Mouse (Mus musculus): ENCODE data around the gene Apoa5.
"Not testable (repeated sequence)": the region's sequence is repeated elsewhere in the genome, so short reads cannot be mapped to it uniquely, and the experiment has no call there.

Gene Apoa5

DNA sequence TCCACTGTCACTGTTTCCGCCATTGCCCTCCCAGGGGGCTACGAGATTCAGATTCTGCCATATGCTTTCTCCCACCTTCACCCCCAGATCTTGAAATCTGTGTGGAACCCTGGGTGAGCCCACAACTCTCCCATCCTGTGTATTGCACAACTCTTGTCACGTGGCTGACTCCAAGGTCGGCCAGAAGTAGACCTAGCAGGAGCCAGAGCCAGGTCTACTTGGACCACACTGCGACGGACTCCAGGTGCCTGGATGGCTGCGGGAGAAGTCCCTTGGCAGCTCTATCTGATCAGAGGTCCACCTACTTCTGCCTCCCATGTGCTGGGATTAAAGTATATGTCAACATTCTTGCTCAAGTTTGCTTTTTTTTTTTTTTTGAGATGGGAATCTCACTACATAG is 7.3 kb upstream of the Apoa5 start:
- DNase-seq (ENCODE audit: low read depth, low spot score): no peak

DNA sequence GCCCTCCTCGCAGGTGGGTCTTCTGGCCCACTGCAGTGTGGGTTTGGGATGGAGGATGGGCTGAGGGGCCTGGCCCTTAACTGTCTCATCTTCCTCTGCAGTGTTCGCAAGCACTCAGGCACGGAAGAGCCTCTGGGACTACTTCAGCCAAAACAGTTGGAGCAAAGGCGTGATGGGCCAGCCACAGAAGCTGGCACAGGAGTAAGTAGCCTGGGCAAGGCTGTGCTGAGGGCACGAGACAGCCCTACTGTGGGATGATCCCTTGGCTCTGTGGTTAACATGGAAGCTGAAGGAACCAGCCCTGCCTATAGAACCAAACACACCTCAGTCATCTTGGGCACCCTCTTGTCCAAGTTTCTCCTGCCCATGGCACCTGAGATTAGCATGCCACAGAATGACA is 692 bp downstream of the Apoa5 start:
- DNase-seq (ENCODE audit: low read depth, low spot score): no peak

GRCm38 (mm10) chr9:46270782-46271181 is 2.3 kb downstream of the Apoa5 start:
- no peak for DNase-seq (ENCODE audit: low read depth, low spot score)

GRCm38 (mm10) chr9:46272070-46272469 is 3.6 kb downstream of the Apoa5 start:
- no peak for DNase-seq (ENCODE audit: low read depth, low spot score)

- peak; percentile 95 for DNase-seq (ENCODE audit: low read depth, low spot score)
Measured at GRCm38 (mm10) chr9:46272677-46273454, 4.4 kb downstream of the Apoa5 start, which contains the start of gene Zpr1. Gene Zpr1, plus strand, starts transcription at chr9:46273064.

DNA sequence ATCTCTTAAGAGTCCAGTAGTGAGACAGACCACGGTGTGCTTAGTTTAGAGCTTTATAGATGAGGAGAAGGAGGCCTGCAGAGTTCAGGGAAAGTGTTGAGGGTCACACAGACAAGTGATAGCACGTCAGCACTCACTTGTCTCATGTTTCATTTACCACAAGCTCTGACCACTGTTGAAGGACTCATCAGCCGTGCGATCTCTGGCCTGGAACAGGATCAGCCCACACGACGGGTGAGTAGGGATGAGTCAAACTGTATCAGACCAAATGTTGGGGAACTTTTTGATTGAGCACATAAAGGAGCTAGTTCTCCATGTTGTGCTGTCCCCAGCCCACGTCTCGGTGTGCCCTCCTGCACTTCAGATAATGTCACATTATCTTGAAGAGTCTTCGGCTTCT is 6.1 kb downstream of the Apoa5 start:
- no peak for DNase-seq (ENCODE audit: low read depth, low spot score)

- peak; percentile 99 for DNase-seq (ENCODE audit: low read depth, low spot score)
Measured at GRCm38 (mm10) chr9:46282631-46283436, 14.4 kb downstream of the Apoa5 start, which contains the start of gene Bud13. Gene Bud13, plus strand, starts transcription at chr9:46283008.

DNA sequence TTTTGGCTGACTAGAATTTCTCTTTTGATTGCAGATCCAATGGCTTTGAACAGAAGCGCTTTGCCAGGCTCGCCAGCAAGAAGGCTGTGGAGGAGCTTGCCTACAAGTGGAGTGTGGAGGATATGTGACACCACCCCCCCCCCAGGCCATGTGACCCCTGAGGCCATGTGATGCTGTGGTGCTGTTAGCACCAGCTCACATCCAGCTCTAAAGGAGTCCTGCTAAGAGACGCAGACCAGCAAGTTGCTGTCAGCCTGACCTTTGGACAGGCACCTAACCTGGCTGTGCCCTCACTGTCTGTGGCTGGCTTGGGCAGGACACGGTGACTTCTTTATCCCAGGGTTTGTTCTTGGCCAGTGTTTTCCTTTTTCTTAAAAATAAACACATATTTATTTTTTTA is 29.9 kb downstream of the Apoa5 start:
- no peak for DNase-seq (ENCODE audit: low read depth, low spot score)

DNA sequence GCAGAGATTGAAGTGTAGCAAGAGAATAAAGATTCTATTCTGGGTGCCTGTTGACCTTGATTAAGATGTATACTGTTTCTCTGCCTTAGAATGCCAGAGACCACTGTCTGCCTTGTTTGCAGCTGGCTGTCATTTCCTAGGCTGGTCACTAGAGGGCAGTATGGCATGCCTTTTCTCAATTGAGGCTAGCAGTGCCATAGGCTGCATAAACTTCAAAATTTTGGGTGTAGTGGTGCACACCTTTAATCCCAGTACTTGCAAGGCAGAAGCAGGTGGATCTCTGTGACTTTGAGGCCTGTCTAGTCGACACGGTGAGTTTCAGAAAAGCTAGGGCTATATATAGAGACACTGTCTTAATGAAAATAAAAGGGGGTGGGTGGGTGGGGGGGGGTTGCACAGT is 33.7 kb downstream of the Apoa5 start:
- peak; percentile 61 for DNase-seq (ENCODE audit: low read depth, low spot score)

- DNase-seq (ENCODE audit: low read depth, low spot score): peak; percentile 35
Measured at GRCm38 (mm10) chr9:46309121-46309520, 40.7 kb downstream of the Apoa5 start.

DNA sequence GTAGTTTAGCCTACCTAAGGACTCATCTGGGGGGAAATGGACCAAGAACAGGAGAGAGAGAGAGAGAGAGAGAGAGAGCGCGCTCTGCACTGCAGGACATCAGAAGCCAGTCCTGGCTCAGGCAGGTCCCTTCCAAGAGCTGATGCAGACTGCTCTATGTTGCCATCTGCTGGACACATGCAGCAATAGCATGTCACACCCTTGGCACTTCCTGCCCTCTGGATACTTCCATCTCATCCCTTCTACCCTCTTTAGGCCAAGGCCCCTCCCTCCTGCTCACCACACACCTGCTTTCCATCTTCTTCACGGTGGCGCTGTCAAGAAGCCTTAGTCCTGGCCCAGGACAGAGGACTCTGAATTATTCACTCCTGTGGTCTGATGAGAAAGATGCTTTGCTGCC is 46.1 kb downstream of the Apoa5 start:
- peak; percentile 62 for DNase-seq (ENCODE audit: low read depth, low spot score)

DNA sequence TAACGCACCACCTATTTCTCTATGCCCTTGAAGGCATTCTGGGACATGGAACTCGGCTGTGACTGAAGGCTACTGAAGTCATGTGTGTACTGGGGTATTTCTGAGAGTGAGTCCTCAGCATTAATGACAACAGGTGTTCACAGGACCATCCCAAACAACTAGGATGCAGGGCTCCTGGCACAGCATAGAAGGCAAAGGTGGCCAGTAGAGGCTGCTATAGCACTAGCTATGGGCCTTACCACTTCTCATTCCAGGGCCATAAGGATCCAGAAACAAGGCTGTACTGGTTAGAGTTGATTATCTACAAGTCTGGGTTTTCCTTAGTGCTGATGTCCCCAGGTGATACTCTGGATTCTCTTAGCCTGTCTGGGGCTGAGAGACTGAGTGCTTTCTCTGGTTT is 46.5 kb downstream of the Apoa5 start:
- DNase-seq (ENCODE audit: low read depth, low spot score): no peak

DNA sequence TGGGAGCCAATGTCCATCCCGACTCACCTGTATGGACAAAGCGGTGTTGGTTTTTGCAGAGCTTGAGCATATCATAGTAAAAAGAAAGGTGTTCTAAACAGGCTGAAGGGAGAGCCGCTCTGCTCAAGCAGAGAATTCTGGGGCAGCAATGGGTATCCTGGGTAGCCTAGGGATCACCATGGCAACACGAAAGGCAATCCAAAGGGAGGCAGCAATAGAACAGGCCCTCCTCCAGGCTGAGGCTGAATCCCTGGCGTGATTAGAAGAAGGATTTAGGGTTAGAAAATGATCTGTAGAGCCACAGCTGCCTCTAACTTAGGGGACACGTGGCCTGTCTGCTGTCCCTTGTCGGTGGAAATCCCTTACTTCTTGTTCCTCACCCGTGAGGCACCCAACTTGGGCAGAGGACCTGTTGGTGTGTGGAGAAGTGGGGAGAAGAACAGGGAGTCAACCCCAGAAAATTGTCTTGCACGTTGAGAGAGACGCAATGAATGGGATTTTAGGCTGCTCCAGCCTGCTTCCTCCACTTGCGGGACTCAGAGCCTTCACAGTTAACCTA is 47.5 kb downstream of the Apoa5 start:
- DNase-seq (ENCODE audit: low read depth, low spot score): no peak

DNA sequence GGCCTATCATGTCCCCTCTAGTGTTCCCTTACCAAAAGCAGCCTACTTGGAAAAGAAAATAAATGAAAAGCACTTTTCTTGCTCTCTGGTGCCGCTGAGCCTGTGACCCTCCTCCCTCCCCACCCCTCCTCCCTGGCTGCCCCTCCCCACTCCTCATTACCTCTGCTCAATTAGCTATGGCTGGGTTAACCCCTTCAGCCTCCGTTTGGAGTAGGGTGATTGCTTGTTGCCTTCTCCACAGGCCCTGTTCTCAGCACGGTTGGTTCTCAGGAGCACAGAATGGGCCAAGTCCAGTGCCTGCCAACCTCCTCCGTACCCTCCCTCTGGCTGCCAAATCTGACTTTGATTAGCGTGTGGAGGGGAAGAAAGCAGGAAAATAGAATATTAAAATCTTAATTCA is 48.0 kb downstream of the Apoa5 start:
- no peak for DNase-seq (ENCODE audit: low read depth, low spot score)

GRCm38 (mm10) chr9:46316909-46317308 is 48.5 kb downstream of the Apoa5 start:
- DNase-seq (ENCODE audit: low read depth, low spot score): no peak

- peak; percentile 18 for DNase-seq (ENCODE audit: low read depth, low spot score)
Measured at GRCm38 (mm10) chr9:46317957-46318356, 49.5 kb downstream of the Apoa5 start.

GRCm38 (mm10) chr9:46319886-46320285 is 51.5 kb downstream of the Apoa5 start, which contains the start of gene 4931429L15Rik:
Gene 4931429L15Rik, minus strand, starts transcription at chr9:46319986.
- not testable (repeated sequence) for DNase-seq (ENCODE audit: low read depth, low spot score)

DNA sequence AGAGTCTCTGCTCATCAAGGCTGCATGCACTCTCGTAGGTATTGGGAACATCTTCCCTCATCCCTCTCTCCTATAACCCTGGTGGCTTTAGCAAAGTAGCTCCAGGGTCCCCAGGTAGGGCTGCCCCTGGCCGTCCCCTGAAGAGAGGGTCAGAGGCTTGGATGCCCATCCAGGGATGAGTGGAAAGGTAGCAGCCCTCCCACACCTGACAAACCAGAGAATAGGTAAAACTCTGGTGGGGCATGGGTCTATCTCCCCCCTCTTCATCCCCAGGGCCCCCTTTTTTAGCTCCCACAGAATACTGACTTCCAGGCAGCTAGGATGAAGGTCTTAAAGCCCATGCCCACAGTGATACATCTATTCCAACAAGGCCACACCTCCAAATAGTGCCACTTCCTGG is 52.0 kb downstream of the Apoa5 start:
- no peak for DNase-seq (ENCODE audit: low read depth, low spot score)

All from A20 (cell line).